Mouse (Mus musculus): ENCODE results near the gene Mip. TPM values are rescaled to one million over a fixed set of nuclear protein-coding genes. Genes with fewer than 3 reads are reported as not detected.

Mip gene
- polyA plus RNA-seq, 1 experiment from 2014 or later: 0.19 TPM

DNA sequence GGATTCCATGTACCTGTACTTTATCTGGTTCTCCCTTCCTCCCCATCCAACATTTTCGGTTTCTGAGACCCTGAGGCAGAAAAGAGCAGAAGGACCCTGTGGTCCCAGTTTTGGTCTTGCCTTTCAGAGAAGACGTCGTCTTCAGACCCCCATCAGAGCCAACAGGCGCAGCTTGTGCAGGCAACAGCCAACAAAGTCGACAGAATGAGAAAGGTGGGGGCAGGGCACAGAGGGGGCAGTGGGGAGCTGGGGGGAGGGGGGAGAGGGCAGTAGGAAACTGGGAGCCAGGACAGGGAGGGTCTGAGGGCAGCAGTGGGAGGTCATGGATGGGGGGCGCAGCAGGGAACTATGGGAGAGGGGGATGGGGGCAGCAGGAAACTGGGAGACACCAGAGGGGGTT, 52.5 kb downstream of the Mip start:
- H3K4me3 ChIP-seq: no peak overlapping the region
- ATAC-seq (replicated peaks): no peak
- 60% methylated on average over 5 of the region's 6 CpGs for WGBS
- H3K4me1 ChIP-seq: no peaks in the 10 kb centered on the region
- H3K36me3 ChIP-seq: peaks cover 37% of the 10 kb centered on the region
- no peak overlapping the region for H3K4me2 ChIP-seq (replicated peaks)
- H3K9ac ChIP-seq (replicated peaks): no peak overlapping the region
- H3K27ac ChIP-seq (replicated peaks): no peak overlapping the region
- no peaks in the 10 kb centered on the region for H3K9me3 ChIP-seq
- no peaks in the 10 kb centered on the region for H3K27me3 ChIP-seq

DNA sequence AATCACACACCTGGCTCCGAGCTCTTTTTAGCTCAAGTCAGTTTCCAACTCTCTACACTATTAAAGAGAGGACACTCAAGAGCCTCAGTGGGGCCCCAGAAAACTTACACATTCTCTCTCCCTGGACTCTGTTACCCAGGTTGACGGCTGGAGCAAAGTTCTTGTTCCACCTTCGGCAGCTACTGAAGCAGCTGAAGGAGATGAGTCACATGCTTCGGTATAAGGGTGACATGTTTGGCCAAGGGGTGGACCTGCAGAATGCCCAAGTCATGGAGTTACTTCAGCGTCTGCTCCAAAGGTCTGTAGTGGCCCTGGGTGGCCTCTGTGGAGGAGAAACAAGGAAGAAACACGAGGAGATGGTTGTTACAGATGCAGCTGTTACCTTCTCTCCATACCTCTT, 55.3 kb downstream of the Mip start:
- 88% methylated on average over 6 of the region's 6 CpGs for WGBS

More for the DNA sequence above, 55.3 kb downstream of the Mip start:
- no peaks in the 10 kb centered on the region for H3K4me1 ChIP-seq
- peaks cover 52% of the 10 kb centered on the region for H3K36me3 ChIP-seq
- H3K9ac ChIP-seq (replicated peaks): no peak overlapping the region
- no peak overlapping the region for H3K4me2 ChIP-seq (replicated peaks)
- H3K27ac ChIP-seq (replicated peaks): no peak overlapping the region
- H3K27me3 ChIP-seq: no peaks in the 10 kb centered on the region
- no peak overlapping the region for H3K4me3 ChIP-seq
- no peak for ATAC-seq (replicated peaks)
- H3K9me3 ChIP-seq: no peaks in the 10 kb centered on the region

Other genes starting within 250 kb of the Mip start
- gene Hsd17b6, start 218.2 kb upstream of the Mip start, polyA plus RNA-seq (2015; fragmentation: Nextera tagmentation; extraction: Ambion mirVana): not detected in 2 replicates
- 61.6 and 62.3 TPM in 2 replicates for gene Prim1, start 210.7 kb upstream of the Mip start, polyA plus RNA-seq (2015; fragmentation: Nextera tagmentation; extraction: Ambion mirVana)
- gene Naca, start 190.3 kb upstream of the Mip start, polyA plus RNA-seq (2015; fragmentation: Nextera tagmentation; extraction: Ambion mirVana): 599 and 612 TPM in 2 replicates
- gene Ptges3, start 166.9 kb upstream of the Mip start, polyA plus RNA-seq (2015; fragmentation: Nextera tagmentation; extraction: Ambion mirVana): 430 and 444 TPM in 2 replicates
- 2,026 and 2,088 TPM in 2 replicates for gene Atp5b, start 142.6 kb upstream of the Mip start, polyA plus RNA-seq (2015; fragmentation: Nextera tagmentation; extraction: Ambion mirVana)
- gene Baz2a, start 134.3 kb upstream of the Mip start, polyA plus RNA-seq (2015; fragmentation: Nextera tagmentation; extraction: Ambion mirVana): 9.1 and 9.8 TPM in 2 replicates
- 7.9 and 9.0 TPM in 2 replicates for gene Rbms2, start 45.5 kb upstream of the Mip start, polyA plus RNA-seq (2015; fragmentation: Nextera tagmentation; extraction: Ambion mirVana)
- 0.57 and 0.64 TPM in 2 replicates for gene Gls2, start 31.4 kb upstream of the Mip start, polyA plus RNA-seq (2015; fragmentation: Nextera tagmentation; extraction: Ambion mirVana)
- gene Spryd4, start 14.0 kb upstream of the Mip start, polyA plus RNA-seq (2015; fragmentation: Nextera tagmentation; extraction: Ambion mirVana): 19.1 and 19.8 TPM in 2 replicates
- gene Timeless, start 6.2 kb downstream of the Mip start, polyA plus RNA-seq (2015; fragmentation: Nextera tagmentation; extraction: Ambion mirVana): 32.0 and 35.8 TPM in 2 replicates
- gene Apon, start 28.3 kb downstream of the Mip start, polyA plus RNA-seq (2015; fragmentation: Nextera tagmentation; extraction: Ambion mirVana): 0.19 TPM in 1 of 2 replicates, not detected in the other
- gene Apof, start 42.8 kb downstream of the Mip start, polyA plus RNA-seq (2015; fragmentation: Nextera tagmentation; extraction: Ambion mirVana): not detected in 2 replicates
- gene Stat2, start 44.7 kb downstream of the Mip start, polyA plus RNA-seq (2015; fragmentation: Nextera tagmentation; extraction: Ambion mirVana): 17.1 and 21.0 TPM in 2 replicates
- gene Il23a, start 72.9 kb downstream of the Mip start, polyA plus RNA-seq (2015; fragmentation: Nextera tagmentation; extraction: Ambion mirVana): 0.11 TPM in 1 of 2 replicates, not detected in the other
- gene Pan2, start 77.5 kb downstream of the Mip start, polyA plus RNA-seq (2015; fragmentation: Nextera tagmentation; extraction: Ambion mirVana): 27.6 and 30.9 TPM in 2 replicates
- gene Cnpy2, start 96.6 kb downstream of the Mip start, polyA plus RNA-seq (2015; fragmentation: Nextera tagmentation; extraction: Ambion mirVana): 208 and 216 TPM in 2 replicates
- 233 and 237 TPM in 2 replicates for gene Cs, start 111.9 kb downstream of the Mip start, polyA plus RNA-seq (2015; fragmentation: Nextera tagmentation; extraction: Ambion mirVana)
- 33.7 and 35.7 TPM in 2 replicates for gene Coq10a, start 143.2 kb downstream of the Mip start, polyA plus RNA-seq (2015; fragmentation: Nextera tagmentation; extraction: Ambion mirVana)
- 13.0 and 13.4 TPM in 2 replicates for gene Ankrd52, start 151.3 kb downstream of the Mip start, polyA plus RNA-seq (2015; fragmentation: Nextera tagmentation; extraction: Ambion mirVana)
- gene Slc39a5, start 175.4 kb downstream of the Mip start, polyA plus RNA-seq (2015; fragmentation: Nextera tagmentation; extraction: Ambion mirVana): 0.09 and 0.24 TPM in 2 replicates
- gene Nabp2, start 185.7 kb downstream of the Mip start, polyA plus RNA-seq (2015; fragmentation: Nextera tagmentation; extraction: Ambion mirVana): 137 and 139 TPM in 2 replicates
- gene Rnf41, start 185.8 kb downstream of the Mip start, polyA plus RNA-seq (2015; fragmentation: Nextera tagmentation; extraction: Ambion mirVana): 104 and 110 TPM in 2 replicates
- gene Smarcc2, start 233.4 kb downstream of the Mip start, polyA plus RNA-seq (2015; fragmentation: Nextera tagmentation; extraction: Ambion mirVana): 201 and 202 TPM in 2 replicates